Mouse (Mus musculus) hindbrain, embryonic 14.5 days (tissue): ENCODE results near the gene Fbxo41. TPM values are rescaled to one million over a fixed set of nuclear protein-coding genes. Genes with fewer than 3 reads are reported as not detected.
A peak's percentile ranks its signal among the peaks of the same experiment; 100 is the strongest.

Experiments
- ATAC-seq: fragments of 200-750 bp; cut with Nextera tagmentation; 2 replicates; pipeline ENCODE4 v1.8.0; 2017; ENCODE audit warnings: moderate number of reproducible peaks, mild to moderate bottlenecking, moderate TSS enrichment, moderate library complexity; ENCODE audit not compliant: low FRiP score
- DNase-seq: peaks from one replicate; pipeline ENCODE4 v3.0.0-alpha.2; 2015; ENCODE audit warnings: low spot score
- H3K27ac ChIP-seq: fragments of 300-500 bp; sonication (generic); 2 replicates; pipeline ENCODE4 v1.5.1; 2014; ENCODE audit warnings: mild to moderate bottlenecking, moderate library complexity
- H3K27me3 ChIP-seq: fragments of 300-500 bp; sonication (generic); 2 replicates; pipeline ENCODE4 v1.6.1; 2014; ENCODE audit warnings: mild to moderate bottlenecking, low read length, mixed read lengths; ENCODE audit not compliant: control insufficient read depth, insufficient read depth
- H3K36me3 ChIP-seq: fragments of 300-500 bp; sonication (generic); replicated peaks from 2 replicates; pipeline ENCODE4 v1.6.1; 2014; ENCODE audit not compliant: control insufficient read depth, insufficient read depth
- H3K4me1 ChIP-seq: fragments of 300-500 bp; sonication (generic); replicated peaks from 2 replicates; pipeline ENCODE4 v1.6.1; 2014; ENCODE audit warnings: antibody characterized with exemption, low read length, mixed read lengths; ENCODE audit not compliant: control insufficient read depth, insufficient read depth
- H3K4me2 ChIP-seq: fragments of 300-500 bp; sonication (generic); replicated peaks from 2 replicates; pipeline ENCODE4 v1.6.1; 2014; ENCODE audit warnings: mild to moderate bottlenecking, moderate library complexity
- H3K4me3 ChIP-seq: fragments of 300-500 bp; sonication (generic); replicated peaks from 2 replicates; pipeline ENCODE4 v1.5.1; 2014; ENCODE audit warnings: mild to moderate bottlenecking, low read length
- H3K9ac ChIP-seq: fragments of 300-500 bp; sonication (generic); 2 replicates; pipeline ENCODE4 v1.6.1; 2014
- H3K9me3 ChIP-seq: fragments of 300-500 bp; sonication (generic); 2 replicates; pipeline ENCODE4 v1.6.1; 2016; ENCODE audit warnings: low read length; ENCODE audit not compliant: control insufficient read depth
- WGBS: fragments of 180-500 bp; shearing (Covaris S2); extraction: QIAGEN DNeasy Blood & Tissue Kit; methylation state at CpG from one replicate; pipeline ENCODE4 v1.1.7; 2014; 5-methylcytosine and 5-hydroxymethylcytosine counted together
- polyA plus RNA-seq: library from polyadenylated mRNA; unstranded; fragments of >200 nt; fragmentation: Nextera tagmentation; extraction: Ambion mirVana; gene quantifications from 2 replicates; pipeline ENCODE4 v1.2.1, GENCODE M21; 2014

Fbxo41 gene
- polyA plus RNA-seq, 1 experiment from 2014 or later: 10.3 TPM

DNA sequence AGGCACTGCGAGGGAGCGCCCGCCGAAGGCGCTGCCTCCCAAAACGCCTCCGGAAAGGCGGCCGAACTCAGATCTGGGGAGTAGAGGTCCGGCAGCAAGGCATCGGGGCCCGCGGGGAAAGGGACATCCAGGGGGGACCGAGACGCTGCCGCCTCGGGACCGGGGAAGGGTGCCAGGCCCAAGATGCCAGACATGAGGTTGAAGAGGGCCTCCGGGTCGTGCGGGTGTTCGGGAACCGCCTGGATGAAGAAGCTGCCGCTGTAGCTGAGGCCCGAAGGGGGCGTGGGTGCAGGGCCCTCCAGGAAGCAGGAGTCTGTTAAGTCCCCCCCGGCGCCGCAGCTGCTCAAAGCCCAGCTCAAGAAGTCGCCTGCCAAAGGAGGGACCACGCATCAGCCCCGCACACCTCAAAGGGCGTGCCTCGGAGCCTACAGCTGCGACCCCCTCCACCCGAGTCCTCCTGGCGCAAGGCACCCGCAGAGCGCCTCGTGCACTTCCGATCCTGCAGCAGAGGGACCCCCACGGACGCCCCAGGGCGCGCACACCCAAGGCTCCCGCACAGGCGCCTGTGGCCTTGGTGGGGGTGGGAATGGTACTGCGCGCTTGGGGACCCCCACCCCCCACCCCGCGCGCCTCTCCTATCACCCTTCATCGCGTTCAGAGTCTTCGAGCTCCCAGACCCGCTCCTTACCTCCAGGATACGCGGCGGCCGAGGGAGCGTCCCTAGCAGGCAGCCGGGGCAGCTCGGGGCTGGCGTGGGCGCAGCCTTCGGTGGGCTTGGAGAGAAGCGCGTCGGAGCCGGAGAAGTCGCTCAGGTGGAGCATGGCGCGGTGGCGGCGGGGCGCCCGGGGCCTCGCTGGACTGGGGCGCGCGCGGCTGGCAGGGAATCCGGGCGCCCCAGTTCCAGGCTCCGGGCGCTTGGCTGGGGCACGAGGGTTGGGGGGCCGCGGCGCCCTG, 10.1 kb upstream of the Fbxo41 start:
- Histone ChIP-seq H3K9me3 (no peaks in the 10 kb centered on the region), H3K9ac (peak overlapping the region; percentile 35), H3K4me1 (peaks cover 10% of the 10 kb centered on the region), H3K4me2 (peak overlapping the region; percentile 85), H3K27me3 (peaks cover 64% of the 10 kb centered on the region), H3K27ac (no peak overlapping the region), H3K36me3 (no peaks in the 10 kb centered on the region), H3K4me3 (peak overlapping the region; percentile 43)
- DNase-seq (no peak), ATAC-seq (peak; percentile 35)
- WGBS: 1% methylated on average over 79 of the region's 90 CpGs

DNA sequence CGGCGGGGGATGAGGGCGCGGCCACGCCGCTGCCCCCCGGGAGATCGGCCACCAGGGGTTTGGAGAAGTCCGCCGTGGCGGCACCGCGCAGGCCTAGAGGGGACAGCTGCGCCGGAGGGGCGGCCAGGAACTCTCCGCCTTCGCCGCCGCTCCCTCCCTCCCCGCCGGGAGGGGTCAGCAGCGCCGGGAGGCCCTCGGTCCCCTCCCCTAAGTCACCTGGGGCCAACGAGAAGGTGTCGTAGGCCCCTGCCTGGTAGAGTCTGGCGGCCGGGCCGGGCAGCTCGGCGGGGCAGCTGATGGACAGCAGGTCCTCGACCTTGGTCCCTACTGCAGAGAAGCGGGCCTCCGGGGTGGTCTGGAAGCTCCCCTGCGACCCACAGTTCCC, 9.3 kb upstream of the Fbxo41 start:
- Histone ChIP-seq H3K9me3 (no peaks in the 10 kb centered on the region), H3K27ac (no peak overlapping the region), H3K27me3 (peaks cover 64% of the 10 kb centered on the region), H3K4me3 (peak overlapping the region; percentile 43), H3K9ac (peak overlapping the region; percentile 10; the same call in 1 of the 2 replicates), H3K4me2 (peak overlapping the region; percentile 85), H3K4me1 (peaks cover 10% of the 10 kb centered on the region), H3K36me3 (no peaks in the 10 kb centered on the region)
- WGBS: under 1% methylated on average over 34 of the region's 36 CpGs
- DNase-seq (no peak), ATAC-seq (no peak)

- H3K4me3 ChIP-seq: peak overlapping the region; percentile 43
- peak overlapping the region; percentile 10; the same call in 1 of the 2 replicates for H3K9ac ChIP-seq
- H3K27me3 ChIP-seq: peaks cover 64% of the 10 kb centered on the region
- H3K4me2 ChIP-seq: peak overlapping the region; percentile 85
- H3K27ac ChIP-seq: no peak overlapping the region
- ATAC-seq (peak; percentile 21; the same call in 1 of the 2 replicates), DNase-seq (no peak)
- WGBS: under 1% methylated on average over 87 of the region's 88 CpGs
- H3K36me3 ChIP-seq: no peaks in the 10 kb centered on the region
- H3K9me3 ChIP-seq: no peaks in the 10 kb centered on the region
- H3K4me1 ChIP-seq: peaks cover 10% of the 10 kb centered on the region
Measured at GRCm38 (mm10) chr6:85511286-85512055, 8.7 kb upstream of the Fbxo41 start.

GRCm38 (mm10) chr6:85510476-85510875, 7.7 kb upstream of the Fbxo41 start:
- whole genome bisulfite sequencing: 2% methylated on average over 6 of the region's 6 CpGs

GRCm38 (mm10) chr6:85508602-85509001, 5.8 kb upstream of the Fbxo41 start:
- no peaks in the 10 kb centered on the region for H3K36me3 ChIP-seq
- no peak for ATAC-seq
- H3K4me2 ChIP-seq: no peak overlapping the region
- no peak overlapping the region for H3K27ac ChIP-seq
- no peak overlapping the region for H3K4me3 ChIP-seq
- no peak overlapping the region for H3K9ac ChIP-seq
- peaks cover 37% of the 10 kb centered on the region for H3K27me3 ChIP-seq
- no peak for DNase-seq
- peaks cover 10% of the 10 kb centered on the region for H3K4me1 ChIP-seq
- no peaks in the 10 kb centered on the region for H3K9me3 ChIP-seq
- 54% methylated on average over 5 of the region's 5 CpGs for WGBS

More at GRCm38 (mm10) chr6:85510476-85510875, 7.7 kb upstream of the Fbxo41 start:
- H3K4me3 ChIP-seq: no peak overlapping the region
- no peak overlapping the region for H3K4me2 ChIP-seq
- no peaks in the 10 kb centered on the region for H3K9me3 ChIP-seq
- peaks cover 10% of the 10 kb centered on the region for H3K4me1 ChIP-seq
- no peak overlapping the region for H3K9ac ChIP-seq
- peaks cover 56% of the 10 kb centered on the region for H3K27me3 ChIP-seq
- peak; percentile 82 for DNase-seq
- H3K36me3 ChIP-seq: no peaks in the 10 kb centered on the region
- no peak for ATAC-seq
- H3K27ac ChIP-seq: no peak overlapping the region

DNA sequence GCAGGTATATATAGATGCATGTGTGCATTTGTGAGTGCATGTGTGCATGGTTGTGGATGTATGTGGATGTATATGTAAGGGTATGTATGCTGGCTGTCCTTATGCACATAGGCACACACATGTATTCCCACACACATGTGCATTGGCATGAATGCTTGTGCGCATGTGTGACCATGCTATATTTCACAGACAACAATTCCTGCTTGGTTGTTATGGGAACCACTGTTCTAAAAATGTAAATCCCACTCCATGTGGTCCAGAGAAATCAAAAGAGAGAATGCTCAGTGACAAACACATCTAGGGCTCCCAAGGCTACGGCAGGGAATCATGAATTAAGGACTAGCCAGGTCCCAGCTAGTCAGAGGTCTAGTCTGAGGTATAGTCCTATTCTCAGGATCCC, 2.1 kb upstream of the Fbxo41 start:
- no peaks in the 10 kb centered on the region for H3K36me3 ChIP-seq
- peaks cover 4% of the 10 kb centered on the region; the same call in 1 of the 2 replicates for H3K4me1 ChIP-seq
- no peak for DNase-seq
- H3K27ac ChIP-seq: no peak overlapping the region
- WGBS: 41% methylated on average over 2 of the region's 2 CpGs
- H3K9ac ChIP-seq: no peak overlapping the region
- ATAC-seq: no peak
- H3K4me2 ChIP-seq: no peak overlapping the region
- H3K4me3 ChIP-seq: no peak overlapping the region
- H3K27me3 ChIP-seq: peaks cover under 1% of the 10 kb centered on the region
- H3K9me3 ChIP-seq: no peaks in the 10 kb centered on the region

GRCm38 (mm10) chr6:85502103-85502910, 487 bp downstream of the Fbxo41 start:
- ATAC-seq (peak; percentile 80), DNase-seq (no peak)
- Histone ChIP-seq H3K4me2 (peak overlapping the region; percentile 63), H3K27ac (peak overlapping the region; percentile 74), H3K4me3 (peak overlapping the region; percentile 82), H3K9me3 (no peaks in the 10 kb centered on the region), H3K4me1 (peaks cover 4% of the 10 kb centered on the region; the same call in 1 of the 2 replicates), H3K36me3 (no peaks in the 10 kb centered on the region), H3K9ac (peak overlapping the region; percentile 87), H3K27me3 (no peaks in the 10 kb centered on the region; the same call in 1 of the 2 replicates)
- 2% methylated on average over 35 of the region's 37 CpGs for WGBS

DNA sequence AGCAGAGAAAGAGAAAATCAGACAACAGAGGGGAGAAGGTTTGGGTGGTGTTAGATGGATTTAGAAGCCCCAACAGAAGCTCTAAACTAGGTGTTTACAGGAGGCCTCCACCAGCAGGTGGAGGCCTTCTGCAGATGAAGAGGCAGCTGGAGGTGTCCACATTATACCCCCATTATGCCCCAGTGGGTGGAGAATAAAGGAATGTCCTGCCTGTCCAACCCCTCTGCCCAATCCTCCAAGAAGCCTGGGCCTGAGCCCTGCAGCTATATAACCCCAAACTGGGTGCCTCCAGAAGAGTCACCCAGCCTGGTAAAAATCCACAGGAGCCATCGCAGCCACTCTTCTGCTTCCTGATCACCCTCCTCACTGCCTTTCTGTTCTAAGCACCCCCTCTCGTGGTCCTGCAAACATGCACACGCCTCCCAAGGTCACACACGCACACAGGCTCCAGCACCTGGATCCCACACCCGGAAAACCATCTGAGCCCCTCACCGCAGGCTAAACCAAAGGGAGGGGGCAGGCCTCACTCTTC, 1.2 kb downstream of the Fbxo41 start:
- Histone ChIP-seq H3K4me3 (peak overlapping the region; percentile 82), H3K27me3 (no peaks in the 10 kb centered on the region), H3K9ac (peak overlapping the region; percentile 87), H3K9me3 (no peaks in the 10 kb centered on the region), H3K36me3 (no peaks in the 10 kb centered on the region), H3K4me2 (peak overlapping the region; percentile 63), H3K4me1 (peaks cover 4% of the 10 kb centered on the region; the same call in 1 of the 2 replicates), H3K27ac (peak overlapping the region; percentile 74)
- 5% methylated on average over 6 of the region's 6 CpGs for WGBS
- ATAC-seq (0 out of 2 replicates have a peak, but pooled peaks have one; percentile 7), DNase-seq (no peak)
